Mouse (Mus musculus) MEL-GATA-1-ER (cell line): ENCODE results near the gene Tekt2.

Source experiments
- DNase-seq: peaks from one replicate; pipeline ENCODE4 v3.0.0-alpha.2; 2012; ENCODE audit warnings: low read depth; ENCODE audit errors: extremely low read depth

The Tekt2 gene

GRCm38 (mm10) chr4:126325281-126325861 is at the start of gene Tekt2:
Gene Tekt2 (minus strand): TSS chr4:126325688.
- no peak for DNase-seq

GRCm38 (mm10) chr4:126371497-126371896 is 46.0 kb upstream of the Tekt2 start:
- no peak for DNase-seq

- DNase-seq = no peak
Measured at GRCm38 (mm10) chr4:126360069-126360468, 34.6 kb upstream of the Tekt2 start.

- no peak for DNase-seq
Measured at GRCm38 (mm10) chr4:126343451-126343850, 18.0 kb upstream of the Tekt2 start.

GRCm38 (mm10) chr4:126339461-126339860 is 14.0 kb upstream of the Tekt2 start:
- DNase-seq = no peak

- peak; percentile 43 for DNase-seq
Measured at GRCm38 (mm10) chr4:126332358-126332757, 6.9 kb upstream of the Tekt2 start.

- DNase-seq = no peak
Measured at GRCm38 (mm10) chr4:126331751-126332150, 6.3 kb upstream of the Tekt2 start.

GRCm38 (mm10) chr4:126330295-126330694 is 4.8 kb upstream of the Tekt2 start:
- DNase-seq = no peak

GRCm38 (mm10) chr4:126326036-126326435 is 548 bp upstream of the Tekt2 start:
- DNase-seq = no peak

GRCm38 (mm10) chr4:126324861-126325260 is 627 bp downstream of the Tekt2 start:
- no peak for DNase-seq

GRCm38 (mm10) chr4:126322646-126323045 is 2.8 kb downstream of the Tekt2 start:
- DNase-seq = no peak

GRCm38 (mm10) chr4:126321854-126322511 is 3.5 kb downstream of the Tekt2 start:
- DNase-seq = no peak

- DNase-seq = peak; percentile 84
Measured at GRCm38 (mm10) chr4:126321111-126321853, 4.2 kb downstream of the Tekt2 start, which contains the start of gene Adprhl2. Gene Adprhl2 (minus strand): TSS chr4:126321703.

GRCm38 (mm10) chr4:126319806-126320205 is 5.7 kb downstream of the Tekt2 start:
- DNase-seq = no peak

GRCm38 (mm10) chr4:126316443-126317040 is 8.9 kb downstream of the Tekt2 start:
- no peak for DNase-seq

- no peak for DNase-seq
Measured at GRCm38 (mm10) chr4:126315931-126316330, 9.6 kb downstream of the Tekt2 start.

GRCm38 (mm10) chr4:126314393-126314792 is 11.1 kb downstream of the Tekt2 start:
- no peak for DNase-seq

- DNase-seq = no peak
Measured at GRCm38 (mm10) chr4:126313202-126313601, 12.3 kb downstream of the Tekt2 start.

GRCm38 (mm10) chr4:126311566-126312200 is 13.8 kb downstream of the Tekt2 start:
- DNase-seq = no peak

GRCm38 (mm10) chr4:126310344-126310743 is 15.1 kb downstream of the Tekt2 start:
- DNase-seq = no peak

GRCm38 (mm10) chr4:126309922-126310309 is 15.6 kb downstream of the Tekt2 start:
- peak; percentile 63 for DNase-seq
